Mouse (Mus musculus) thymus, adult 2 months (tissue): ENCODE measurements around the gene Gsta4.

Experiments
- CTCF ChIP-seq: fragments of 200-500 bp; IDR thresholded peaks from 2 replicates; pipeline ENCODE4 v1.5.1; 2012; ENCODE audit warnings: mild to moderate bottlenecking, control low read depth, low read length, moderate library complexity, borderline replicate concordance; ENCODE audit not compliant: control insufficient read depth, poor library complexity, insufficient read depth; ENCODE audit errors: extremely low read depth
- POLR2A ChIP-seq: fragments of 200-500 bp; IDR thresholded peaks from 2 replicates; pipeline ENCODE4 v1.6.1; 2012; ENCODE audit warnings: mild to moderate bottlenecking, low read length, control low read depth, moderate library complexity; ENCODE audit not compliant: control insufficient read depth, poor library complexity, insufficient read depth; ENCODE audit errors: extremely low read depth

- no peak for TF ChIP-seq POLR2A
- TF ChIP-seq CTCF = no peak
These were observed 6.3 kb downstream of the Gsta4 start for GRCm38 (mm10) chr9:78188910-78189309.
